Comparison of ENCODE assay signal across 9 mouse cellular contexts in genomic region chr6:121027314-121027713, GRCm38 (mm10).
DNase-seq lines count a peak whose midpoint lies in the region; ATAC-seq and TF ChIP-seq lines count a peak whose summit lies in the region.
"Had no signal": no experiment of that assay in that cellular context is flagged by ENCODE, and none has a peak within 500 bp of the region (broad histone marks: within the 10 kb centered on the region; RNA-seq: fewer than 3 reads in every experiment).

No protein-coding gene starts in this region.

- H3K27ac ChIP-seq in forebrain, embryonic 16.5 days (ENCODE audit: low read length), result no peak overlapping the region
- no peak overlapping the region for H3K27ac ChIP-seq in forebrain, embryonic 12.5 days
- H3K27ac ChIP-seq in liver, postnatal 0 days (ENCODE audit: low read depth), result no peak overlapping the region
- no peak overlapping the region for H3K27ac ChIP-seq in hindbrain, embryonic 10.5 days
- H3K27ac ChIP-seq: macrophage had no signal

- peaks cover 19% of the 10 kb centered on the region for H3K36me3 ChIP-seq in forebrain, embryonic 16.5 days (ENCODE audit: control insufficient read depth, insufficient read depth)
- H3K36me3 ChIP-seq in forebrain, embryonic 12.5 days (replicated peaks), result peaks cover 58% of the 10 kb centered on the region
- H3K36me3 ChIP-seq in liver, postnatal 0 days (replicated peaks; ENCODE audit: insufficient read depth, low read length), result peaks cover 62% of the 10 kb centered on the region
- H3K36me3 ChIP-seq in hindbrain, embryonic 10.5 days, result peaks cover 75% of the 10 kb centered on the region

- 42% methylated on average over 5 of the region's 5 CpGs for WGBS in forebrain, embryonic 16.5 days
- WGBS in forebrain, embryonic 12.5 days, result 66% methylated on average over 5 of the region's 5 CpGs
- WGBS in liver, postnatal 0 days (ENCODE audit: insufficient replicate concordance), result 83% methylated on average over 5 of the region's 5 CpGs
- WGBS in hindbrain, embryonic 10.5 days, result 69% methylated on average over 5 of the region's 5 CpGs

- intact Hi-C loops in left cerebral cortex, postnatal 14 days (cut with DNase I), result loop anchor here (5.0 kb wide), 1 partner anchor 80 kb away; no protein-coding TSS in a partner anchor

- no peak for TF ChIP-seq CTCF in brain, embryonic 14.5 days (IDR thresholded peaks at IDR 0.05; ENCODE audit: borderline replicate concordance, extremely low read depth, insufficient read depth, insufficient read length)
- TF ChIP-seq CTCF in liver, postnatal 0 days (IDR thresholded peaks at IDR 0.05; ENCODE audit: low read depth), result no peak

- H3K27me3 ChIP-seq in forebrain, embryonic 16.5 days (replicated peaks; ENCODE audit: control insufficient read depth, insufficient read depth, low read length), result no peaks in the 10 kb centered on the region
- no peaks in the 10 kb centered on the region for H3K27me3 ChIP-seq in forebrain, embryonic 12.5 days
- no peaks in the 10 kb centered on the region for H3K27me3 ChIP-seq in liver, postnatal 0 days (ENCODE audit: insufficient read depth, low read length)
- H3K27me3 ChIP-seq in hindbrain, embryonic 10.5 days (ENCODE audit: insufficient read depth, poor library complexity, severe bottlenecking), result no peaks in the 10 kb centered on the region

- H3K9ac ChIP-seq in forebrain, embryonic 16.5 days (replicated peaks; ENCODE audit: low read depth, low read length), result no peak overlapping the region
- no peak overlapping the region for H3K9ac ChIP-seq in forebrain, embryonic 12.5 days
- H3K9ac ChIP-seq in liver, postnatal 0 days (replicated peaks), result no peak overlapping the region

- H3K4me3 ChIP-seq in forebrain, embryonic 16.5 days (replicated peaks; ENCODE audit: low read length), result no peak overlapping the region
- H3K4me3 ChIP-seq in forebrain, embryonic 12.5 days (replicated peaks), result no peak overlapping the region
- no peak overlapping the region for H3K4me3 ChIP-seq in liver, postnatal 0 days (ENCODE audit: low read depth, low read length)
- H3K4me3 ChIP-seq in hindbrain, embryonic 10.5 days, result no peak overlapping the region

- ATAC-seq in forebrain, embryonic 16.5 days, result peak; percentile 41; the same call in 1 of the 2 replicates
- ATAC-seq in forebrain, embryonic 12.5 days (ENCODE audit: low FRiP score), result no peak
- ATAC-seq in liver, postnatal 0 days, result no peak

- TF ChIP-seq POLR2A in brain, embryonic 14.5 days (IDR thresholded peaks at IDR 0.05; ENCODE audit: borderline replicate concordance, extremely low read depth, insufficient read depth, insufficient read length, poor library complexity, severe bottlenecking), result no peak

- no peaks in the 10 kb centered on the region for H3K9me3 ChIP-seq in forebrain, embryonic 16.5 days (ENCODE audit: control insufficient read depth, low read length)
- no peaks in the 10 kb centered on the region for H3K9me3 ChIP-seq in forebrain, embryonic 12.5 days
- 0 out of 2 replicates have a peak, but pooled peaks cover 3% of the 10 kb centered on the region for H3K9me3 ChIP-seq in liver, postnatal 0 days (ENCODE audit: low read length)
- H3K9me3 ChIP-seq in hindbrain, embryonic 10.5 days, result no peaks in the 10 kb centered on the region

- TF ChIP-seq EP300 in liver, postnatal 0 days (IDR thresholded peaks at IDR 0.05; ENCODE audit: low read depth), result no peak

- peaks cover 11% of the 10 kb centered on the region for H3K4me1 ChIP-seq in forebrain, embryonic 16.5 days (replicated peaks; ENCODE audit: control insufficient read depth, insufficient read depth, low read length)
- H3K4me1 ChIP-seq in forebrain, embryonic 12.5 days, result peaks cover 19% of the 10 kb centered on the region
- H3K4me1 ChIP-seq in liver, postnatal 0 days (ENCODE audit: insufficient read depth), result no peaks in the 10 kb centered on the region
- H3K4me1 ChIP-seq in hindbrain, embryonic 10.5 days (replicated peaks), result peaks cover 14% of the 10 kb centered on the region

- no peak overlapping the region for H3K4me2 ChIP-seq in forebrain, embryonic 16.5 days (ENCODE audit: low read length)
- H3K4me2 ChIP-seq in forebrain, embryonic 12.5 days, result no peak overlapping the region
- H3K4me2 ChIP-seq in liver, postnatal 0 days (ENCODE audit: low read depth, low read length), result no peak overlapping the region

- peak; percentile 64 for DNase-seq in brain, embryonic 14.5 days (ENCODE audit: low read depth)
- DNase-seq in frontal cortex, postnatal 36 days (ENCODE audit: low spot score in 2 of 2), result peak; percentile 61 to 70
- DNase-seq in left cerebral cortex, postnatal 14 days (ENCODE audit: low spot score in 2 of 2), result peak; percentile 66 to 69
- no peak for DNase-seq in liver, postnatal 0 days
- no peak for DNase-seq in urinary bladder, postnatal 10 days (ENCODE audit: low spot score)
- DNase-seq in hindbrain, embryonic 10.5 days (ENCODE audit: low spot score), result no peak

Comparison
In these comparisons a context has a peak if more than half of its experiments do, and no peak if none do; other contexts are left out.
1. DNase-seq: peak in brain, embryonic 14.5 days (single experiment), frontal cortex, postnatal 36 days (2 of 2) and left cerebral cortex, postnatal 14 days (2 of 2); none in liver, postnatal 0 days (single experiment), urinary bladder, postnatal 10 days (single experiment) and hindbrain, embryonic 10.5 days (single experiment).